Mouse (Mus musculus) MEL (cell line): ENCODE data around the gene Arf4. TPM values are rescaled to one million over a fixed set of nuclear protein-coding genes. Genes with fewer than 3 reads are reported as not detected.

ENCODE experiments used
- DNase-seq: peaks from one replicate; pipeline ENCODE4 v3.0.0; 2011; ENCODE audit warnings: low read depth, low spot score
- H3K27ac ChIP-seq: 2 replicates; pipeline ENCODE4 v1.5.1; 2012; ENCODE audit warnings: low read depth, mild to moderate bottlenecking, control low read depth, low read length, moderate library complexity; ENCODE audit not compliant: control insufficient read depth
- H3K27me3 ChIP-seq, 2 experiments: fragments of 150-350 bp in 1 of 2; sonication (generic) in 1 of 2; 2 replicates each; pipeline ENCODE4 v1.6.1; 2012; ENCODE audit warnings: low read length in 2 of 2, mild to moderate bottlenecking in 2 of 2, improper control_type of control experiment in 1 of 2, moderate library complexity in 1 of 2; ENCODE audit not compliant: insufficient read depth in 2 of 2, control insufficient read depth in 1 of 2
- H3K36me3 ChIP-seq, 2 experiments: 2 replicates each; pipeline ENCODE4 v1.6.1; 2012 to 2014; ENCODE audit warnings: low read length in 2 of 2, improper control_type of control experiment in 1 of 2, inconsistent platforms in 1 of 2, mild to moderate bottlenecking in 1 of 2; ENCODE audit not compliant: insufficient read depth in 2 of 2, control insufficient read depth in 1 of 2
- H3K4me1 ChIP-seq, 2 experiments: fragments of 150-350 bp in 1 of 2; sonication (generic) in 1 of 2; 2 replicates each; pipeline ENCODE4 v1.6.1; 2012; ENCODE audit warnings: low read length in 2 of 2, improper control_type of control experiment in 1 of 2, mild to moderate bottlenecking in 1 of 2; ENCODE audit not compliant: insufficient read depth in 2 of 2, control insufficient read depth in 1 of 2
- H3K4me3 ChIP-seq, 2 experiments: fragments of 150-350 bp in 1 of 2; sonication (generic) in 1 of 2; 2 replicates each; pipeline ENCODE4 v1.5.1; 2012; ENCODE audit warnings: low read depth in 2 of 2, low read length in 2 of 2, mild to moderate bottlenecking in 2 of 2, moderate library complexity in 2 of 2, control low read depth in 1 of 2, improper control_type of control experiment in 1 of 2; ENCODE audit not compliant: control insufficient read depth in 1 of 2, insufficient read depth in 1 of 2
- H3K79me2 ChIP-seq: 2 replicates; pipeline ENCODE4 v1.6.1; 2012; ENCODE audit warnings: mild to moderate bottlenecking, low read length, moderate library complexity; ENCODE audit not compliant: control insufficient read depth, poor library complexity, insufficient read depth
- H3K9ac ChIP-seq: 2 replicates; pipeline ENCODE4 v1.6.1; 2012; ENCODE audit warnings: low read depth, mild to moderate bottlenecking, control low read depth, low read length, moderate library complexity; ENCODE audit not compliant: control insufficient read depth, poor library complexity, severe bottlenecking
- H3K9me3 ChIP-seq: fragments of 150-350 bp; sonication (generic); replicated peaks from 2 replicates; pipeline ENCODE4 v1.6.1; 2012; ENCODE audit warnings: mild to moderate bottlenecking, low read length, improper control_type of control experiment, moderate library complexity; ENCODE audit not compliant: insufficient read depth
- CHD1 ChIP-seq: IDR thresholded peaks from 2 replicates; pipeline ENCODE4 v1.6.1; 2012; ENCODE audit warnings: low read depth, mild to moderate bottlenecking, inconsistent platforms, low read length, improper control_type of control experiment
- CHD2 ChIP-seq: IDR thresholded peaks from 2 replicates; pipeline ENCODE4 v1.6.1; 2011; ENCODE audit warnings: low read length, improper control_type of control experiment
- EP300 ChIP-seq, 2 experiments: IDR thresholded peaks; 2 replicates each; pipeline ENCODE4 v1.6.1; 2011; ENCODE audit warnings: improper control_type of control experiment in 2 of 2, low read length in 2 of 2, low read depth in 1 of 2, mild to moderate bottlenecking in 1 of 2
- ETS1 ChIP-seq: IDR thresholded peaks from 2 replicates; pipeline ENCODE4 v1.6.1; 2012; ENCODE audit warnings: low read depth, mild to moderate bottlenecking, inconsistent platforms, low read length, improper control_type of control experiment, moderate library complexity
- GATA1 ChIP-seq: IDR thresholded peaks from 2 replicates; pipeline ENCODE4 v1.6.1; 2011; ENCODE audit warnings: low read depth, low read length, improper control_type of control experiment
- KAT2A ChIP-seq: conservative IDR thresholded peaks from 2 replicates; pipeline ENCODE4 v1.6.1; 2012; ENCODE audit warnings: low read depth, low read length, improper control_type of control experiment, inconsistent platforms
- MAFK ChIP-seq: IDR thresholded peaks from 2 replicates; pipeline ENCODE4 v1.6.1; 2011; ENCODE audit warnings: low read depth, mild to moderate bottlenecking, low read length, improper control_type of control experiment, borderline replicate concordance
- MAZ ChIP-seq: IDR thresholded peaks from 2 replicates; pipeline ENCODE4 v1.6.1; 2012; ENCODE audit warnings: low read depth, mild to moderate bottlenecking, inconsistent platforms, low read length, improper control_type of control experiment
- MXI1 ChIP-seq: IDR thresholded peaks from 2 replicates; pipeline ENCODE4 v1.6.1; 2011; ENCODE audit warnings: mild to moderate bottlenecking, low read depth, low read length, improper control_type of control experiment
- MYC ChIP-seq: IDR thresholded peaks from 2 replicates; pipeline ENCODE4 v1.6.1; 2011; ENCODE audit warnings: low read depth, mild to moderate bottlenecking, low read length, improper control_type of control experiment, moderate library complexity
- NELFE ChIP-seq: IDR thresholded peaks from 2 replicates; pipeline ENCODE4 v1.6.1; 2011; ENCODE audit warnings: low read depth, low read length, improper control_type of control experiment
- POLR2A ChIP-seq, 2 experiments: IDR thresholded peaks; 2 replicates each; pipeline ENCODE4 v1.6.1; 2011 to 2012; ENCODE audit warnings: low read length in 2 of 2, mild to moderate bottlenecking in 2 of 2, control low read depth in 1 of 2, improper control_type of control experiment in 1 of 2, low read depth in 1 of 2, moderate library complexity in 1 of 2; ENCODE audit not compliant: control insufficient read depth in 1 of 2, insufficient read depth in 1 of 2, poor library complexity in 1 of 2
- POLR2AphosphoS2 ChIP-seq: IDR thresholded peaks from 2 replicates; pipeline ENCODE4 v1.6.1; 2011; ENCODE audit warnings: low read length, improper control_type of control experiment
- RCOR1 ChIP-seq: IDR thresholded peaks from 2 replicates; pipeline ENCODE4 v1.6.1; 2012; ENCODE audit warnings: low read depth, mild to moderate bottlenecking, inconsistent platforms, low read length, improper control_type of control experiment
- SMC3 ChIP-seq: IDR thresholded peaks from 2 replicates; pipeline ENCODE4 v1.6.1; 2011; ENCODE audit warnings: low read depth, low read length, improper control_type of control experiment
- TCF12 ChIP-seq: IDR thresholded peaks from 2 replicates; pipeline ENCODE4 v1.6.1; 2014; ENCODE audit warnings: low read depth, mild to moderate bottlenecking, inconsistent platforms, low read length, improper control_type of control experiment, moderate library complexity
- UBTF ChIP-seq: IDR thresholded peaks from 2 replicates; pipeline ENCODE4 v1.6.1; 2012; ENCODE audit warnings: low read depth, mild to moderate bottlenecking, inconsistent platforms, low read length, improper control_type of control experiment, moderate library complexity, borderline replicate concordance; ENCODE audit not compliant: insufficient read depth
- ZMIZ1 ChIP-seq: IDR thresholded peaks from 2 replicates; pipeline ENCODE4 v1.6.1; 2012; ENCODE audit warnings: low read depth, mild to moderate bottlenecking, inconsistent platforms, low read length, improper control_type of control experiment, moderate library complexity
- ZNF384 ChIP-seq: IDR thresholded peaks from 2 replicates; pipeline ENCODE4 v1.6.1; 2012; ENCODE audit warnings: low read depth, mild to moderate bottlenecking, inconsistent platforms, low read length, improper control_type of control experiment
- polyA plus RNA-seq, 2 experiments: library from polyadenylated mRNA; stranded (reverse) in 1 of 2; unstranded in 1 of 2; fragments of >175 nt in 1 of 2; fragments of >200 nt in 1 of 2; gene quantifications; 2 replicates each; pipeline versions ENCODE4 v1.2.1 to v1.2.4; 2012; ENCODE audit warnings: low replicate concordance in 2 of 2, low read depth in 1 of 2; ENCODE audit not compliant: insufficient read length in 2 of 2, insufficient read depth in 1 of 2, missing spikeins in 1 of 2
- total RNA-seq: library from RNA; depleted of rRNA; stranded (reverse); fragments of 300-350 nt; gene quantifications from 2 replicates; pipeline ENCODE4 v1.2.3, GENCODE M21; 2012

The Arf4 gene
- total and polyA plus RNA-seq, 3 experiments: 50.9 to 87.6 TPM; not detected in 1

GRCm38 (mm10) chr14:26660233-26660632, 22.4 kb downstream of the Arf4 start:
- Histone ChIP-seq H3K9ac (no peak overlapping the region), H3K79me2 (peaks cover 2% of the 10 kb centered on the region), H3K27ac (no peak overlapping the region), H3K4me3 (no peak overlapping the region), H3K36me3 (peaks cover 14 to 26% of the 10 kb centered on the region in 2 experiments), H3K9me3 (no peaks in the 10 kb centered on the region), H3K4me1 (peaks cover 0 to 4% of the 10 kb centered on the region in 2 experiments; a peak in 2 of 4 replicates), H3K27me3 (no peaks in the 10 kb centered on the region)
- TF ChIP-seq ETS1 (no peak), POLR2AphosphoS2 (peak; percentile 30; the same call in 1 of the 2 replicates)
- DNase-seq: no peak

- Histone ChIP-seq H3K79me2 (peaks cover 18% of the 10 kb centered on the region), H3K27me3 (no peaks in the 10 kb centered on the region), H3K9ac (no peak overlapping the region), H3K27ac (no peak overlapping the region), H3K36me3 (peaks cover 12 to 29% of the 10 kb centered on the region in 2 experiments), H3K4me1 (peaks cover 4 to 8% of the 10 kb centered on the region in 2 experiments; a peak in 3 of 4 replicates), H3K9me3 (no peaks in the 10 kb centered on the region), H3K4me3 (no peak overlapping the region)
- TF ChIP-seq MXI1: no peak
- TF ChIP-seq CHD2: no peak
- TF ChIP-seq EP300 (IDR thresholded peaks at IDR 0.05; ENCODE audit: low read depth in 1 of 2, low read length in 2 of 2): no peak
- no peak for TF ChIP-seq CHD1
- TF ChIP-seq KAT2A: no peak
- TF ChIP-seq SMC3: no peak
- no peak for TF ChIP-seq MAZ
- TF ChIP-seq MAFK: no peak
- TF ChIP-seq RCOR1: no peak
- no peak for TF ChIP-seq MYC
- TF ChIP-seq TCF12: no peak
- DNase-seq: no peak
Measured at GRCm38 (mm10) chr14:26662016-26662415, 24.1 kb downstream of the Arf4 start.

- no peak overlapping the region for H3K27ac ChIP-seq
Measured at GRCm38 (mm10) chr14:26662488-26662887, 24.6 kb downstream of the Arf4 start.

More at GRCm38 (mm10) chr14:26662488-26662887, 24.6 kb downstream of the Arf4 start:
- H3K36me3 ChIP-seq: peaks cover 11 to 29% of the 10 kb centered on the region in 2 experiments
- H3K27me3 ChIP-seq: no peaks in the 10 kb centered on the region
- TF ChIP-seq ETS1: 0 out of 2 replicates have a peak, but pooled peaks have one; percentile 7
- TF ChIP-seq EP300 (IDR thresholded peaks at IDR 0.05; ENCODE audit: low read depth in 1 of 2, low read length in 2 of 2): peak; percentile 40 to 51; a peak in 1 of 4 replicates
- 0 out of 2 replicates have a peak, but pooled peaks have one; percentile 37 for TF ChIP-seq ZMIZ1
- TF ChIP-seq GATA1: 0 out of 2 replicates have a peak, but pooled peaks have one; percentile 12
- TF ChIP-seq NELFE: no peak
- TF ChIP-seq TCF12: 0 out of 2 replicates have a peak, but pooled peaks have one; percentile 41
- no peak for TF ChIP-seq CHD2
- TF ChIP-seq ZNF384: no peak
- TF ChIP-seq UBTF: no peak
- no peak for TF ChIP-seq POLR2A (IDR thresholded peaks at IDR 0.05; ENCODE audit: control insufficient read depth in 1 of 2, insufficient read depth in 1 of 2, low read depth in 1 of 2, low read length in 2 of 2, poor library complexity in 1 of 2)
- no peak overlapping the region for H3K9ac ChIP-seq
- peak; percentile 44 for DNase-seq
- no peak overlapping the region for H3K4me3 ChIP-seq
- peaks cover 20% of the 10 kb centered on the region for H3K79me2 ChIP-seq
- peaks cover 4 to 8% of the 10 kb centered on the region in 2 experiments; a peak in 3 of 4 replicates for H3K4me1 ChIP-seq
- H3K9me3 ChIP-seq: no peaks in the 10 kb centered on the region
